Mouse (Mus musculus) heart, embryonic 16.5 days (tissue): Measurements from ENCODE around the gene Crisp2. TPM values are rescaled to one million over a fixed set of nuclear protein-coding genes. Genes with fewer than 3 reads are reported as not detected.

Source experiments
- ATAC-seq: fragments of 200-750 bp; cut with Nextera tagmentation; replicated peaks from 2 replicates; pipeline ENCODE4 v1.8.0; 2017; ENCODE audit warnings: moderate number of reproducible peaks; ENCODE audit not compliant: insufficient read depth, low FRiP score; ENCODE audit errors: extremely low read depth
- H3K27ac ChIP-seq: fragments of 300-500 bp; sonication (generic); 2 replicates; pipeline ENCODE4 v1.5.1; 2014; ENCODE audit warnings: mild to moderate bottlenecking, low read length, control low read depth, moderate library complexity
- H3K27me3 ChIP-seq: fragments of 300-500 bp; sonication (generic); 2 replicates; pipeline ENCODE4 v1.6.1; 2014; ENCODE audit warnings: low read length, mixed read lengths; ENCODE audit not compliant: control insufficient read depth, insufficient read depth
- H3K36me3 ChIP-seq: fragments of 300-500 bp; sonication (generic); 2 replicates; pipeline ENCODE4 v1.6.1; 2014; ENCODE audit not compliant: control insufficient read depth, insufficient read depth
- H3K4me1 ChIP-seq: fragments of 300-500 bp; sonication (generic); 2 replicates; pipeline ENCODE4 v1.6.1; 2014; ENCODE audit warnings: low read length, mixed read lengths; ENCODE audit not compliant: control insufficient read depth, insufficient read depth
- H3K4me2 ChIP-seq: fragments of 300-500 bp; sonication (generic); 2 replicates; pipeline ENCODE4 v1.6.1; 2014; ENCODE audit warnings: low read depth, mild to moderate bottlenecking, control low read depth, low read length
- H3K4me3 ChIP-seq: fragments of 300-500 bp; sonication (generic); 2 replicates; pipeline ENCODE4 v1.5.1; 2014; ENCODE audit warnings: mild to moderate bottlenecking, control low read depth, low read length
- H3K9ac ChIP-seq: fragments of 300-500 bp; sonication (generic); 2 replicates; pipeline ENCODE4 v1.6.1; 2014; ENCODE audit warnings: low read length, control low read depth
- H3K9me3 ChIP-seq: fragments of 300-500 bp; sonication (generic); replicated peaks from 2 replicates; pipeline ENCODE4 v1.6.1; 2016; ENCODE audit warnings: low read length; ENCODE audit not compliant: control insufficient read depth
- WGBS: fragments of 180-500 bp; shearing (Covaris S2); extraction: QIAGEN DNeasy Blood & Tissue Kit; methylation state at CpG from one replicate; pipeline ENCODE4 v1.1.7; 2014; 5-methylcytosine and 5-hydroxymethylcytosine counted together
- polyA plus RNA-seq: library from polyadenylated mRNA; unstranded; fragments of >200 nt; fragmentation: Nextera tagmentation; extraction: Ambion mirVana; gene quantifications from 2 replicates; pipeline ENCODE4 v1.2.1, GENCODE M21; 2015

The Crisp2 gene
- polyA plus RNA-seq, 1 experiment from 2014 or later: not detected

GRCm38 (mm10) chr17:40811560-40811959 is 4.8 kb upstream of the Crisp2 start:
- 82% methylated on average over 1 of the region's 1 CpGs for WGBS
- Histone ChIP-seq H3K4me3 (no peak overlapping the region), H3K27me3 (no peaks in the 10 kb centered on the region), H3K9ac (no peak overlapping the region), H3K4me2 (no peak overlapping the region), H3K9me3 (no peaks in the 10 kb centered on the region), H3K36me3 (no peaks in the 10 kb centered on the region), H3K27ac (no peak overlapping the region), H3K4me1 (no peaks in the 10 kb centered on the region)
- ATAC-seq: no peak

- no peak for ATAC-seq
- Histone ChIP-seq H3K27ac (no peak within 1 kb of the TSS), H3K27me3 (no peaks in the 10 kb centered on the region), H3K36me3 (no peaks in the 10 kb centered on the region), H3K9me3 (no peaks in the 10 kb centered on the region), H3K4me3 (no peak within 1 kb of the TSS), H3K4me2 (no peak within 1 kb of the TSS), H3K4me1 (no peaks in the 10 kb centered on the region), H3K9ac (no peak within 1 kb of the TSS)
- 57% methylated on average over 1 of the region's 1 CpGs for WGBS
These were observed 4.1 kb upstream of the Crisp2 start, which contains the start of gene Rhag for GRCm38 (mm10) chr17:40810934-40811333. Rhag (plus strand) TSS chr17:40811126.

GRCm38 (mm10) chr17:40808071-40808470 is 1.3 kb upstream of the Crisp2 start:
- H3K4me2 ChIP-seq: no peak overlapping the region
- no peaks in the 10 kb centered on the region for H3K9me3 ChIP-seq
- H3K4me3 ChIP-seq: no peak overlapping the region
- ATAC-seq: no peak
- H3K27me3 ChIP-seq: no peaks in the 10 kb centered on the region
- no peaks in the 10 kb centered on the region for H3K4me1 ChIP-seq
- H3K36me3 ChIP-seq: no peaks in the 10 kb centered on the region
- H3K9ac ChIP-seq: no peak overlapping the region
- no peak overlapping the region for H3K27ac ChIP-seq

GRCm38 (mm10) chr17:40806550-40806949 is 253 bp downstream of the Crisp2 start:
- no peak for ATAC-seq
- no peaks in the 10 kb centered on the region for H3K4me1 ChIP-seq
- no peaks in the 10 kb centered on the region for H3K9me3 ChIP-seq
- no peak overlapping the region for H3K9ac ChIP-seq
- H3K4me2 ChIP-seq: no peak overlapping the region
- WGBS: 10% methylated on average over 3 of the region's 3 CpGs
- no peaks in the 10 kb centered on the region for H3K27me3 ChIP-seq
- no peaks in the 10 kb centered on the region for H3K36me3 ChIP-seq
- no peak overlapping the region for H3K27ac ChIP-seq
- no peak overlapping the region for H3K4me3 ChIP-seq

- WGBS: 75% methylated on average over 3 of the region's 3 CpGs
- H3K4me1 ChIP-seq: no peaks in the 10 kb centered on the region
- no peak for ATAC-seq
These were observed 4.0 kb downstream of the Crisp2 start for GRCm38 (mm10) chr17:40802707-40803340.

GRCm38 (mm10) chr17:40793921-40794854 is 12.6 kb downstream of the Crisp2 start:
- WGBS: 44% methylated on average over 20 of the region's 20 CpGs
- no peaks in the 10 kb centered on the region for H3K27me3 ChIP-seq
- H3K4me3 ChIP-seq: no peak overlapping the region
- no peaks in the 10 kb centered on the region for H3K4me1 ChIP-seq
- no peak overlapping the region for H3K4me2 ChIP-seq
- no peak overlapping the region for H3K9ac ChIP-seq
- no peaks in the 10 kb centered on the region for H3K36me3 ChIP-seq
- no peak; the same call in 1 of the 2 replicates for ATAC-seq
- H3K9me3 ChIP-seq: no peaks in the 10 kb centered on the region
- no peak overlapping the region for H3K27ac ChIP-seq

More at GRCm38 (mm10) chr17:40802707-40803340, 4.0 kb downstream of the Crisp2 start:
- Histone ChIP-seq H3K4me3 (no peak overlapping the region), H3K9me3 (no peaks in the 10 kb centered on the region), H3K4me2 (no peak overlapping the region), H3K36me3 (no peaks in the 10 kb centered on the region), H3K27me3 (no peaks in the 10 kb centered on the region), H3K9ac (no peak overlapping the region), H3K27ac (no peak overlapping the region)

- H3K4me3 ChIP-seq: no peak overlapping the region
- no peaks in the 10 kb centered on the region for H3K27me3 ChIP-seq
- no peaks in the 10 kb centered on the region for H3K36me3 ChIP-seq
- H3K4me1 ChIP-seq: no peaks in the 10 kb centered on the region
- ATAC-seq: no peak
- no peaks in the 10 kb centered on the region for H3K9me3 ChIP-seq
- no peak overlapping the region for H3K27ac ChIP-seq
- H3K4me2 ChIP-seq: no peak overlapping the region
- no peak overlapping the region for H3K9ac ChIP-seq
These were observed 16.9 kb downstream of the Crisp2 start for GRCm38 (mm10) chr17:40789877-40790276.

GRCm38 (mm10) chr17:40767120-40767519 is 39.7 kb downstream of the Crisp2 start:
- 0 out of 2 replicates have a peak, but pooled peaks cover 2% of the 10 kb centered on the region for H3K9me3 ChIP-seq
- WGBS: 65% methylated on average over 1 of the region's 1 CpGs
- H3K36me3 ChIP-seq: no peaks in the 10 kb centered on the region

GRCm38 (mm10) chr17:40763662-40764061 is 43.1 kb downstream of the Crisp2 start:
- no peak for ATAC-seq
- WGBS: 61% methylated on average over 4 of the region's 4 CpGs
- Histone ChIP-seq H3K9ac (no peak overlapping the region), H3K4me3 (no peak overlapping the region), H3K4me2 (no peak overlapping the region), H3K4me1 (no peaks in the 10 kb centered on the region), H3K9me3 (no peaks in the 10 kb centered on the region), H3K27me3 (no peaks in the 10 kb centered on the region), H3K27ac (no peak overlapping the region), H3K36me3 (no peaks in the 10 kb centered on the region)

More at GRCm38 (mm10) chr17:40767120-40767519, 39.7 kb downstream of the Crisp2 start:
- no peak for ATAC-seq
- H3K4me2 ChIP-seq: no peak overlapping the region
- no peak overlapping the region for H3K27ac ChIP-seq
- H3K27me3 ChIP-seq: no peaks in the 10 kb centered on the region
- no peak overlapping the region for H3K4me3 ChIP-seq
- no peaks in the 10 kb centered on the region for H3K4me1 ChIP-seq
- H3K9ac ChIP-seq: no peak overlapping the region
